Mouse (Mus musculus) ES-Bruce4 (cell line): ENCODE results near the gene Scrn1. TPM values are rescaled to one million over a fixed set of nuclear protein-coding genes. Genes with fewer than 3 reads are reported as not detected.

ENCODE experiments used
- H3K27ac ChIP-seq: 2 replicates; pipeline ENCODE4 v1.5.1; 2012; ENCODE audit warnings: low read length, inconsistent platforms; ENCODE audit not compliant: insufficient read depth
- H3K27me3 ChIP-seq: 2 replicates; pipeline ENCODE4 v1.6.1; 2012; ENCODE audit warnings: mild to moderate bottlenecking, low read length, inconsistent platforms; ENCODE audit not compliant: control insufficient read depth, poor library complexity, insufficient read depth, severe bottlenecking
- H3K36me3 ChIP-seq: 2 replicates; pipeline ENCODE4 v1.6.1; 2012; ENCODE audit warnings: inconsistent platforms, mild to moderate bottlenecking, low read length, moderate library complexity; ENCODE audit not compliant: control insufficient read depth, poor library complexity, insufficient read depth, severe bottlenecking
- H3K4me1 ChIP-seq: one replicate; pipeline ENCODE4 v1.8.1; 2011; ENCODE audit warnings: low read length; ENCODE audit not compliant: control insufficient read depth, insufficient read depth
- H3K4me3 ChIP-seq: 2 replicates; pipeline ENCODE4 v1.5.1; 2011; ENCODE audit warnings: low read depth, mild to moderate bottlenecking, low read length
- H3K9ac ChIP-seq: 2 replicates; pipeline ENCODE4 v1.6.1; 2012; ENCODE audit warnings: low read depth, mild to moderate bottlenecking, inconsistent platforms; ENCODE audit not compliant: poor library complexity, severe bottlenecking
- H3K9me3 ChIP-seq: replicated peaks from 2 replicates; pipeline ENCODE4 v1.6.1; 2012; ENCODE audit warnings: mild to moderate bottlenecking, low read length, inconsistent platforms; ENCODE audit not compliant: control insufficient read depth, poor library complexity, insufficient read depth, severe bottlenecking
- CTCF ChIP-seq: IDR thresholded peaks from one replicate; pipeline ENCODE4 v1.8.1; 2011; ENCODE audit warnings: low read depth, low read length
- EP300 ChIP-seq: IDR thresholded peaks from 2 replicates; pipeline ENCODE4 v1.6.1; 2011; ENCODE audit warnings: low read depth, low read length; ENCODE audit not compliant: insufficient read depth
- POLR2A ChIP-seq: IDR thresholded peaks from one replicate; pipeline ENCODE4 v1.8.1; 2011; ENCODE audit warnings: low read length; ENCODE audit not compliant: insufficient read depth
- polyA plus RNA-seq: library from polyadenylated mRNA; stranded (reverse); fragments of >200 nt; gene quantifications from 2 replicates; pipeline ENCODE4 v1.2.4, GENCODE M21; 2011; ENCODE audit warnings: low read depth; ENCODE audit not compliant: missing spikeins, insufficient read depth, insufficient read length

Scrn1 gene
- polyA plus RNA-seq, 1 experiment, result 8.2 TPM

GRCm38 (mm10) chr6:54552721-54553413 is 13.4 kb downstream of the Scrn1 start:
- H3K27ac ChIP-seq, result no peak overlapping the region
- H3K4me3 ChIP-seq, result no peak overlapping the region
- TF ChIP-seq POLR2A (no peak), CTCF (no peak), EP300 (no peak)
- no peaks in the 10 kb centered on the region for H3K9me3 ChIP-seq
- no peaks in the 10 kb centered on the region for H3K36me3 ChIP-seq
- H3K27me3 ChIP-seq, result no peaks in the 10 kb centered on the region
- no peaks in the 10 kb centered on the region for H3K4me1 ChIP-seq
- no peak overlapping the region for H3K9ac ChIP-seq

- no peaks in the 10 kb centered on the region for H3K4me1 ChIP-seq
- no peak for TF ChIP-seq CTCF
- no peak for TF ChIP-seq EP300
- no peak for TF ChIP-seq POLR2A
- H3K27ac ChIP-seq, result no peak overlapping the region
Measured at GRCm38 (mm10) chr6:54550801-54551323, 15.4 kb downstream of the Scrn1 start.

GRCm38 (mm10) chr6:54549311-54549710 is 17.0 kb downstream of the Scrn1 start:
- no peaks in the 10 kb centered on the region for H3K36me3 ChIP-seq
- H3K27ac ChIP-seq, result no peak overlapping the region
- TF ChIP-seq CTCF, result no peak
- TF ChIP-seq EP300, result no peak
- TF ChIP-seq POLR2A, result no peak
- H3K27me3 ChIP-seq, result no peaks in the 10 kb centered on the region
- H3K4me3 ChIP-seq, result no peak overlapping the region
- no peaks in the 10 kb centered on the region for H3K4me1 ChIP-seq
- no peak overlapping the region for H3K9ac ChIP-seq
- no peaks in the 10 kb centered on the region for H3K9me3 ChIP-seq

More at GRCm38 (mm10) chr6:54550801-54551323, 15.4 kb downstream of the Scrn1 start:
- Histone ChIP-seq H3K36me3 (no peaks in the 10 kb centered on the region), H3K9me3 (no peaks in the 10 kb centered on the region), H3K9ac (no peak overlapping the region), H3K27me3 (no peaks in the 10 kb centered on the region), H3K4me3 (no peak overlapping the region)

GRCm38 (mm10) chr6:54548314-54549019 is 17.8 kb downstream of the Scrn1 start:
- no peak overlapping the region for H3K27ac ChIP-seq
- H3K9ac ChIP-seq, result no peak overlapping the region
- TF ChIP-seq POLR2A (no peak), EP300 (no peak), CTCF (no peak)
- no peak overlapping the region for H3K4me3 ChIP-seq
- H3K27me3 ChIP-seq, result no peaks in the 10 kb centered on the region
- H3K36me3 ChIP-seq, result no peaks in the 10 kb centered on the region
- H3K4me1 ChIP-seq, result no peaks in the 10 kb centered on the region
- no peaks in the 10 kb centered on the region for H3K9me3 ChIP-seq

GRCm38 (mm10) chr6:54543646-54544045 is 22.6 kb downstream of the Scrn1 start:
- no peak for TF ChIP-seq CTCF
- no peak for TF ChIP-seq EP300
- TF ChIP-seq POLR2A, result no peak
- no peaks in the 10 kb centered on the region for H3K9me3 ChIP-seq

GRCm38 (mm10) chr6:54542836-54543235 is 23.5 kb downstream of the Scrn1 start:
- no peaks in the 10 kb centered on the region for H3K4me1 ChIP-seq
- TF ChIP-seq POLR2A (no peak), EP300 (no peak), CTCF (no peak)
- no peak overlapping the region for H3K27ac ChIP-seq
- no peaks in the 10 kb centered on the region for H3K9me3 ChIP-seq
- H3K9ac ChIP-seq, result no peak overlapping the region
- H3K36me3 ChIP-seq, result no peaks in the 10 kb centered on the region
- no peak overlapping the region for H3K4me3 ChIP-seq
- no peaks in the 10 kb centered on the region for H3K27me3 ChIP-seq

More at GRCm38 (mm10) chr6:54543646-54544045, 22.6 kb downstream of the Scrn1 start:
- no peaks in the 10 kb centered on the region for H3K36me3 ChIP-seq
- no peaks in the 10 kb centered on the region for H3K27me3 ChIP-seq
- H3K27ac ChIP-seq, result no peak overlapping the region
- H3K9ac ChIP-seq, result no peak overlapping the region
- H3K4me1 ChIP-seq, result no peaks in the 10 kb centered on the region
- H3K4me3 ChIP-seq, result no peak overlapping the region
